Mouse (Mus musculus): Measurements from ENCODE around the gene Igf2bp1.

DNA sequence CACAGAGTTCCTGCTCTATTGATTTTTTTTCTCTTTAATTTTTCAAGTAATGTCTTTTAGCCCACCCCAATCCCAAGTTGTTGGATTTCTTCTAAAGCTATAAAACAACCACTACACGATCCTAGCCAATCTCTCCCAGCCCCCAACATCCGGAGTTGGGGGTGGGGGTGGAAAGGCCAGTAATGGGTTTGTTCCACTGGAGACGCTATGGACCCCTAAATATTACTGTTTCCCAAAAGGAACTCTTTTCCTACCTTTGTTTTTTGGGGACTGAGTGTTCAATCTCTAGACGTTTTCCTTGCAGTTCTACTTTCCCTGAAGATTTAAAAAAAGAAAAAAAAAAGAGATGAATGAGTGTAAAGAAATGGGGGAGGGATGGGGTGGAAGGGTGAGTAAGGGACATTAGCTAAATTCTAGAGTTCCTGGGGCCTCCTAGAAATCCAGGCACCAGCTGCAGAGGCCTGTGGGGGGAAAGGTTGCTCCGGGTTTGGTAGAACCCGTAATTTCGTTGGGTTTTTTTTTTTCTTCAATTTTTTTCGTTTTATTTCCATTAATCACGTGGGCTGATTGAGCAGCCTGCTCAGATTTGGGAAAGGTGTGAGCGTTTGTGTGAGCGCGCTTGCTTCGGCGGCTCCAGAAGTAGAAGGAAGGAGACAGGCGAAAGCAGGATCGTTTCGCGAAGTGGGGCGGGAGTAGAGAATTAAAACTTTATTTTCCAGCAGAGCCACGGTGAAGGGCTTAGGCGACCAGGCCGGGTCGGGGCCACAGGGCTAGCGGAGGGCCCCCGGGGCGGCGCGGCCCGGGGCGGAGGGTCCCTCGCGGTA lies 1.6 kb downstream of the Igf2bp1 start:
- TF ChIP-seq POLR2A (IDR thresholded peaks at IDR 0.05; ENCODE audit: extremely low read depth, insufficient read depth, low read length) (no peak), CTCF (IDR thresholded peaks at IDR 0.05; ENCODE audit: low read depth, low read length) (no peak)

Data from liver, adult 2 months (tissue).